Mouse (Mus musculus): ENCODE data around the gene Slc25a19.

GRCm38 (mm10) chr11:115582913-115583606 is 45.0 kb downstream of the Slc25a19 start:
- TF ChIP-seq TAL1 (IDR thresholded peaks at IDR 0.05; ENCODE audit: low read length) (no peak), GATA1 (IDR thresholded peaks at IDR 0.05; ENCODE audit: low read length) (no peak)

All from erythroblast, embryonic 14.5 days (primary cell).